Mouse (Mus musculus) hindbrain, embryonic 15.5 days (tissue): Measurements from ENCODE around the gene Sesn2. TPM values are rescaled to one million over a fixed set of nuclear protein-coding genes. Genes with fewer than 3 reads are reported as not detected.
"Not testable (repeated sequence)": the region's sequence is repeated elsewhere in the genome, so short reads cannot be mapped to it uniquely, and the experiment has no call there.

Experiments
- ATAC-seq: fragments of 200-750 bp; cut with Nextera tagmentation; 2 replicates; pipeline ENCODE4 v1.8.0; 2017; ENCODE audit warnings: low read depth, moderate number of reproducible peaks, moderate TSS enrichment; ENCODE audit not compliant: low FRiP score
- H3K27ac ChIP-seq: fragments of 300-500 bp; sonication (generic); replicated peaks from 2 replicates; pipeline ENCODE4 v1.5.1; 2015; ENCODE audit warnings: mild to moderate bottlenecking, inconsistent platforms
- H3K27me3 ChIP-seq: fragments of 300-500 bp; sonication (generic); 2 replicates; pipeline ENCODE4 v1.6.1; 2015; ENCODE audit warnings: control low read depth, inconsistent platforms
- H3K36me3 ChIP-seq: fragments of 300-500 bp; sonication (generic); 2 replicates; pipeline ENCODE4 v1.6.1; 2015; ENCODE audit warnings: control low read depth, inconsistent platforms
- H3K4me1 ChIP-seq: fragments of 300-500 bp; sonication (generic); replicated peaks from 2 replicates; pipeline ENCODE4 v1.6.1; 2015; ENCODE audit warnings: control low read depth, inconsistent platforms
- H3K4me2 ChIP-seq: fragments of 300-500 bp; sonication (generic); 2 replicates; pipeline ENCODE4 v1.6.1; 2015; ENCODE audit warnings: moderate library complexity, mild to moderate bottlenecking, inconsistent platforms
- H3K4me3 ChIP-seq: fragments of 300-500 bp; sonication (generic); 2 replicates; pipeline ENCODE4 v1.5.1; 2015; ENCODE audit warnings: mild to moderate bottlenecking, inconsistent platforms
- H3K9ac ChIP-seq: fragments of 300-500 bp; sonication (generic); 2 replicates; pipeline ENCODE4 v1.6.1; 2015; ENCODE audit warnings: inconsistent platforms
- H3K9me3 ChIP-seq: fragments of 300-500 bp; sonication (generic); 2 replicates; pipeline ENCODE4 v1.6.1; 2016; ENCODE audit warnings: control low read depth, inconsistent platforms
- WGBS: fragments of 180-500 bp; shearing (Covaris S2); methylation state at CpG from one replicate; pipeline ENCODE4 v1.1.7; 2015; 5-methylcytosine and 5-hydroxymethylcytosine counted together
- polyA plus RNA-seq: library from polyadenylated mRNA; unstranded; fragments of >200 nt; fragmentation: Nextera tagmentation; extraction: Ambion mirVana; gene quantifications from 2 replicates; pipeline ENCODE4 v1.2.1, GENCODE M21; 2015

Gene Sesn2
- polyA plus RNA-seq, result 11.1 and 11.5 TPM in 2 replicates

- peak within 1 kb of the TSS; percentile 91 for H3K4me2 ChIP-seq
- no peaks in the 10 kb centered on the region for H3K36me3 ChIP-seq
- ATAC-seq, result peak; percentile 95
- H3K27ac ChIP-seq, result peak within 1 kb of the TSS; percentile 75
- H3K4me3 ChIP-seq, result peak within 1 kb of the TSS; percentile 53
- H3K9me3 ChIP-seq, result no peaks in the 10 kb centered on the region
- peaks cover 7% of the 10 kb centered on the region; the same call in 1 of the 2 replicates for H3K27me3 ChIP-seq
- H3K9ac ChIP-seq, result peak within 1 kb of the TSS; percentile 64
- H3K4me1 ChIP-seq, result peaks cover 23% of the 10 kb centered on the region
- WGBS, result 1% methylated on average over 31 of the region's 32 CpGs
These were observed at the start of gene Sesn2 for GRCm38 (mm10) chr4:132510352-132510798. Gene Sesn2, minus strand, starts transcription at chr4:132510501.

- H3K27me3 ChIP-seq, H3K9ac ChIP-seq, H3K4me2 ChIP-seq, H3K9me3 ChIP-seq, ATAC-seq, H3K4me1 ChIP-seq, H3K27ac ChIP-seq, H3K4me3 ChIP-seq: not testable (repeated sequence)
- WGBS, result 92% methylated on average over 7 of the region's 7 CpGs
- H3K36me3 ChIP-seq, result peaks cover 31% of the 10 kb centered on the region
These were observed 45.2 kb upstream of the Sesn2 start for GRCm38 (mm10) chr4:132555550-132555949.

DNA sequence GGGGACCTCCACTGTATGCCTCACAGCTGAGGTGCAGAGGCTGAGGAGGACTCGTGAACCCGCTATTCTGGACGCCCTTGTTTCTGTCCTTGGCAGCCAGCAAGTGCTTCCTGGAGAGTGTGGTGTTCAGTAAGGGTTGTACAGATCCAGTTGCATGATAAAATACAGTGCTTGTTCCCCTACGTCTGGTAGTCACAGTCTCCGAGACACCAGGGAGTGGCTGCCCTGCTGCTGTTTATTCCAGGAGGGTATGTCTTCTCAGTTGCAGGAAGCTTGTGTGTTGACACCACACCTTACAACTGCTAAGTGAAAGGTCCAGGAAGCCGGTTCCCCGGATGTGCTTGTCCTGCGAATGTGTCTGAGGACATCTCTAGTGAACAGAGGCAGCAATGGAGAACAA lies 44.4 kb upstream of the Sesn2 start:
- no peak overlapping the region for H3K9ac ChIP-seq
- H3K4me2 ChIP-seq, result no peak overlapping the region
- no peak overlapping the region for H3K4me3 ChIP-seq
- peaks cover 34% of the 10 kb centered on the region for H3K36me3 ChIP-seq
- no peaks in the 10 kb centered on the region for H3K9me3 ChIP-seq
- no peak for ATAC-seq
- H3K4me1 ChIP-seq, result no peaks in the 10 kb centered on the region
- WGBS, result 83% methylated on average over 8 of the region's 8 CpGs
- H3K27me3 ChIP-seq, result no peaks in the 10 kb centered on the region
- H3K27ac ChIP-seq, result no peak overlapping the region

GRCm38 (mm10) chr4:132554221-132554620 lies 43.9 kb upstream of the Sesn2 start:
- Histone ChIP-seq H3K36me3 (peaks cover 39% of the 10 kb centered on the region), H3K4me3 (no peak overlapping the region), H3K9ac (no peak overlapping the region), H3K9me3 (no peaks in the 10 kb centered on the region), H3K27me3 (no peaks in the 10 kb centered on the region), H3K4me2 (no peak overlapping the region), H3K27ac (no peak overlapping the region), H3K4me1 (no peaks in the 10 kb centered on the region)
- WGBS, result 86% methylated on average over 5 of the region's 5 CpGs
- no peak for ATAC-seq

DNA sequence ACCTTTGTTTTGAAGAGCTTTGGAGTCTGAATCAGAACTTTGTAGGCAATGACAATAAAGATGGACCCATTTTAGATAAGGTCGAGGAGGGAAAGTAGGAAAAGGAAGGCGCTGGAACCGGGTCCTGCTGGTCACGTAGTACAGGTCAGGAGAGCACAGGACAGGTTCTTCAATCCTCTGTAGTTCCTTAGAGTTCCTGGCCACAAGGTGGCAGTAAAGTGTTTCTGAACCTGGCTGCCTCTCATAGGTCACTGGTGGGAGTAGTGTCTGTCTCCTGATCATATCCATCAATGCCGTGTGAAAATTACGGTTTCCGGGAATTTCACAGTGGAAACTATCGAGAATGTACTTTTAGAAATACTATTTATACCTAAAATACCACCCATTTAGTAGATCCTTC lies 35.5 kb upstream of the Sesn2 start:
- Histone ChIP-seq H3K9ac (no peak overlapping the region), H3K27me3 (no peaks in the 10 kb centered on the region), H3K4me2 (no peak overlapping the region), H3K4me1 (no peaks in the 10 kb centered on the region), H3K36me3 (peaks cover 72% of the 10 kb centered on the region), H3K4me3 (no peak overlapping the region), H3K9me3 (no peaks in the 10 kb centered on the region), H3K27ac (no peak overlapping the region)
- WGBS, result 51% methylated on average over 8 of the region's 8 CpGs
- no peak for ATAC-seq

DNA sequence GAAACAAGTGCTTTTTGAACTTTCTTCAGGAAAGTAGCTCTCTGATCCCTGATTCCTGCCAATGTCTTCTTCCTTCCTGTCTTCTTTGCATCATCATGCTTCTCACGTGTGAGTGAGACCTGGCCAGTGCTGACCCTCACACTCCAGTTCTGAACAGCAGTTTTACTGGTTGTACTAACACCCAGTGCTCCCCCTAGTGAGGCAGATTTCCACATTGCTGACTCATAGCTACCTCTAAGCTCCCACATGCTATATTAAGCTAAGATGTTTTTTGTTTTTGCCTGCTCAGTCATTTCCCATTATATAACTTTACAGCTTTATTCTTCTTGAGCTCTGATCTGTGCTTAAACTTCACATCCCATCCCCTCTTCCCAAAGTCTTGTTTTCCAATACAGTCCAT lies 32.4 kb upstream of the Sesn2 start:
- 68% methylated on average over 1 of the region's 1 CpGs for WGBS

DNA sequence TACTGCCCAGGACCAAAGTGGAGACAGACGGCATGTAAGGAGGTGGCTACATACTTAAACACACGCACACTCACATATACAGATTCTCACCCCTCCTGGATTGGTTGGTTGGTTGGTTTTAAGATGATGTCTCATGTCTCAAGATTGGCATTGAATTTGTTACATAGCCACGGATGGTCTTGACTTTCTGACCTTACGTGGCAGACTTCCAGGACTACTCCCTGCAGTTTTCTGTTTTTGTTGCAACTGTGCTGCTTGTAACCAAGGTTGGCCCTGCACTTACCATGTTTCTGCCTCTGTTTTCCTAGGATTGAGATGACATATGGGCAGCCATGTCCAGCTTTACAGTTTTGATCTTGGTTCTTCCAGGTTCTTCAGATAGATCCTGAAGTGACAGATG lies 31.1 kb upstream of the Sesn2 start:
- no peak overlapping the region for H3K4me3 ChIP-seq
- H3K4me2 ChIP-seq, result no peak overlapping the region
- no peak overlapping the region for H3K9ac ChIP-seq
- H3K9me3 ChIP-seq, result no peaks in the 10 kb centered on the region
- H3K36me3 ChIP-seq, result peaks cover 58% of the 10 kb centered on the region
- H3K27ac ChIP-seq, result no peak overlapping the region
- H3K4me1 ChIP-seq, result peaks cover 15% of the 10 kb centered on the region
- 92% methylated on average over 4 of the region's 4 CpGs for WGBS
- no peak for ATAC-seq
- H3K27me3 ChIP-seq, result no peaks in the 10 kb centered on the region

More for the DNA sequence above, 32.4 kb upstream of the Sesn2 start:
- no peaks in the 10 kb centered on the region for H3K27me3 ChIP-seq
- H3K36me3 ChIP-seq, result peaks cover 70% of the 10 kb centered on the region
- H3K4me1 ChIP-seq, result 0 out of 2 replicates have a peak, but pooled peaks cover 1% of the 10 kb centered on the region
- no peak overlapping the region for H3K27ac ChIP-seq
- no peak overlapping the region for H3K4me2 ChIP-seq
- H3K9ac ChIP-seq, result no peak overlapping the region
- H3K4me3 ChIP-seq, result no peak overlapping the region
- H3K9me3 ChIP-seq, result no peaks in the 10 kb centered on the region
- ATAC-seq, result no peak

DNA sequence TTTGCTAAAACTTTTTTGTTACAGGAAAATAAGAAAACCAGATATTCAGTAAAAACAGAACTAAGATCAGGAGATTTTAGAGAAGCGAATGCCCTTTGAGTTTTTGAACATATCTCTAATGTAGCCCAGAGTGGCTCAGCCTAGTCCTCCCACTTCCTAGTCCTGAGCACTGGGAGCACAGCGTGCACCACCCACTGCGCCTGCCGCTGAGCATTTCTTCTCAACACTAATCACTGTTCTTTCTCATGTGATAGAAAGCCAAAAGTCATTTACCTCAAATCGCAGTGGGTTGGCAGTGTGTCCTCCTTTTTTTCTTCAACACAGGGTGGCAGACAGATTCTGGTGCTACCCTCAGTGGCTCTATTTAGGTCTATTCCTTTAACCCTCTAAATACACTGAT lies 29.2 kb upstream of the Sesn2 start:
- Histone ChIP-seq H3K4me3 (no peak overlapping the region), H3K36me3 (peaks cover 51% of the 10 kb centered on the region), H3K27ac (no peak overlapping the region), H3K4me2 (no peak overlapping the region), H3K9ac (no peak overlapping the region), H3K27me3 (no peaks in the 10 kb centered on the region), H3K9me3 (no peaks in the 10 kb centered on the region), H3K4me1 (peaks cover 26% of the 10 kb centered on the region)
- no peak for ATAC-seq
- WGBS, result 94% methylated on average over 5 of the region's 5 CpGs

- peaks cover 47% of the 10 kb centered on the region for H3K4me1 ChIP-seq
- H3K36me3 ChIP-seq, result peaks cover 21% of the 10 kb centered on the region
- H3K4me2 ChIP-seq, result peak within 1 kb of the TSS; percentile 89
- peak within 1 kb of the TSS; percentile 85 for H3K27ac ChIP-seq
- H3K4me3 ChIP-seq, result peak within 1 kb of the TSS; percentile 100
- H3K9me3 ChIP-seq, result no peaks in the 10 kb centered on the region
- no peaks in the 10 kb centered on the region for H3K27me3 ChIP-seq
- peak; percentile 70 for ATAC-seq
- H3K9ac ChIP-seq, result peak within 1 kb of the TSS; percentile 95
- under 1% methylated on average over 60 of the region's 60 CpGs for WGBS
These were observed 25.3 kb upstream of the Sesn2 start, which contains the start of gene Dnajc8 for GRCm38 (mm10) chr4:132535406-132536121. Gene Dnajc8, plus strand, starts transcription at chr4:132535550.

DNA sequence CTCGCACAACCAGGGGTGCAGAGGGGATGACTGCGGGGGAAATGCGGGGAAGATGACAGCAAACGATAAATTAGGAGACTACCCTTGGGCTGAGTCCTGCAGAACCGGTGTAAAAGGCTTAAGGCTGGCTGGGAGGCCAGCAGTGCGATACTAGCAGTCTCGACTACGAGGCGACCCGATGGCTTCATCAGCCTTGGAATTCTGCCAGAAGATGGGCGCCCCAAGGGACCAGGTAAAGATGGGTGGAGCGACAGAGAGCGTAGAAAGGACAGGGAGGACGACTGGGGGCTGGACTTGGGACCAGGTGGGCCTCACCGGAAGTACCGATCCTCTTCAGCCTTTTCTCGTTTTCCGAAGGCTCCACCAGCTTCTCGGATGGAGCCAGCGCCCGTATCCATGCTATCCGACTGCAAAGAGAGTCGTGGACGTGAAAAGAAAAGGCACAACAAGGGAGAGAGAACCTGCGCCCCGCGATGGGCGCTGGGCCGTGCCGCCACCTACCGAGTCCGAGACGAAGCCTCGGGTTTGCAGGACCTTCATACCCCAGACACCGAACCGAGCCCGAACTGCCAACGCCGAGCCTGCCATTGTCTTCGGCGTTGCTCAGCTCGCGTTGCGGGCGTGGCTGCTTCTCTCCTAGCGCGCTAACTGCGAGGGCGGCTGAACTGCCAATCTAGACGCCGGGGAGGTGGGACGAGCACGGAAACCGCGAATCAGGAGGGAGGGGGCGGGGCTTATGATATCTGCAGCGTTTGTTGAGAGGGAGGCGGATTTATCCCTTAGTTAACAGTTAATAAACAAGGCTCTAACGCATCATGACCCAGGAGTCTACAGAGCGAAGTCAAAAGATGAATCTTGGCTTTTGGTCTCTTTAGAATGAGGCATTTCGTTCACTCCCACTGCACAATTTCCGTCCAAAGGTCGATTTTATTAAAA lies 22.9 kb upstream of the Sesn2 start, which contains the start of gene Atpif1:
TSS of gene Atpif1 (minus strand) at position 679 of the 936 bp plus-strand sequence.
- H3K36me3 ChIP-seq, result peaks cover 12% of the 10 kb centered on the region
- peaks cover 47% of the 10 kb centered on the region for H3K4me1 ChIP-seq
- peak; percentile 92 for ATAC-seq
- H3K9ac ChIP-seq, result peak within 1 kb of the TSS; percentile 98
- H3K4me2 ChIP-seq, result peak within 1 kb of the TSS; percentile 78
- H3K9me3 ChIP-seq, result no peaks in the 10 kb centered on the region
- H3K4me3 ChIP-seq, result peak within 1 kb of the TSS; percentile 88
- under 1% methylated on average over 63 of the region's 63 CpGs for WGBS
- H3K27me3 ChIP-seq, result no peaks in the 10 kb centered on the region
- H3K27ac ChIP-seq, result peak within 1 kb of the TSS; percentile 99

DNA sequence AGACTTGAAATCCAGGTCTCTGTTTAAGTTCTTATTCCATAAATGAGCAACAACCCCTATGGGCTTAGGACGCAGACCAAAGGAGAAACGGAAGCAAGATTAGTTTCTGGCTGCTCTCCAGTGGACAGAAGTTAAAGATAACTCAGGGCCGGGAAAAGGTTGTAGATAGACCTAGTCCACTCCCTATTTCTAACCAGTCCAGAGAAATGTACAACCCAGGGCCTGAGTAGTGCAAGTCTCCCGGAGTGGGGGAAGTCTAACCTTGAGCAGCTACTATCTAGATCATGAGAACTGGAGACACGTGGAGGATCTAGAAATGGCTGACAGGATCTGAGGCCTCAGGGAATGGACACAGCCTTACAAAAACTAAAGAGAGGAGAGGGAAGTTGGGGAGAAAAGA lies 22.2 kb upstream of the Sesn2 start:
- Histone ChIP-seq H3K27me3 (no peaks in the 10 kb centered on the region), H3K4me3 (peak overlapping the region; percentile 88), H3K4me1 (peaks cover 43% of the 10 kb centered on the region), H3K9ac (peak overlapping the region; percentile 98), H3K9me3 (no peaks in the 10 kb centered on the region), H3K36me3 (peaks cover 12% of the 10 kb centered on the region), H3K4me2 (peak overlapping the region; percentile 78), H3K27ac (peak overlapping the region; percentile 99)
- 0 out of 2 replicates have a peak, but pooled peaks have one; percentile 0 for ATAC-seq
- WGBS, result 23% methylated on average over 5 of the region's 5 CpGs
